Mouse (Mus musculus): ENCODE measurements around the gene Maff. TPM values are rescaled to one million over a fixed set of nuclear protein-coding genes. Genes with fewer than 3 reads are reported as not detected.

Maff gene
- polyA plus RNA-seq, 1 experiment = 3.6 TPM

- WGBS = 27% methylated on average over 7 of the region's 7 CpGs
- no peak overlapping the region for H3K4me3 ChIP-seq (replicated peaks; ENCODE audit: control insufficient read depth, low read depth, low read length)
- H3K27ac ChIP-seq (ENCODE audit: control insufficient read depth, insufficient read depth, low read depth, low read length, poor library complexity) = no peak overlapping the region
- TF ChIP-seq POLR2A (IDR thresholded peaks at IDR 0.05; ENCODE audit: borderline replicate concordance, control insufficient read depth, low read depth, low read length) (no peak), CTCF (IDR thresholded peaks at IDR 0.05; ENCODE audit: control insufficient read depth, insufficient read depth, low read length) (no peak)
- no peaks in the 10 kb centered on the region; the same call in 1 of the 2 replicates for H3K4me1 ChIP-seq (ENCODE audit: control insufficient read depth, insufficient read depth, low read length)
Measured at GRCm38 (mm10) chr15:79360371-79360770, 13.9 kb downstream of the Maff start.

GRCm38 (mm10) chr15:79361023-79361422, 14.6 kb downstream of the Maff start:
- Histone ChIP-seq H3K27ac (ENCODE audit: control insufficient read depth, insufficient read depth, low read depth, low read length, poor library complexity) (no peak overlapping the region), H3K4me3 (replicated peaks; ENCODE audit: control insufficient read depth, low read depth, low read length) (no peak overlapping the region), H3K4me1 (ENCODE audit: control insufficient read depth, insufficient read depth, low read length) (no peaks in the 10 kb centered on the region; the same call in 1 of the 2 replicates)
- 8% methylated on average over 4 of the region's 4 CpGs for WGBS
- TF ChIP-seq CTCF (IDR thresholded peaks at IDR 0.05; ENCODE audit: control insufficient read depth, insufficient read depth, low read length) (no peak), POLR2A (IDR thresholded peaks at IDR 0.05; ENCODE audit: borderline replicate concordance, control insufficient read depth, low read depth, low read length) (no peak)

GRCm38 (mm10) chr15:79364120-79364519, 17.7 kb downstream of the Maff start:
- Histone ChIP-seq H3K4me1 (ENCODE audit: control insufficient read depth, insufficient read depth, low read length) (no peaks in the 10 kb centered on the region), H3K27ac (ENCODE audit: control insufficient read depth, insufficient read depth, low read depth, low read length, poor library complexity) (no peak overlapping the region), H3K4me3 (replicated peaks; ENCODE audit: control insufficient read depth, low read depth, low read length) (no peak overlapping the region)
- 84% methylated on average over 6 of the region's 6 CpGs for WGBS
- no peak for TF ChIP-seq POLR2A (IDR thresholded peaks at IDR 0.05; ENCODE audit: borderline replicate concordance, control insufficient read depth, low read depth, low read length)
- no peak for TF ChIP-seq CTCF (IDR thresholded peaks at IDR 0.05; ENCODE audit: control insufficient read depth, insufficient read depth, low read length)

DNA sequence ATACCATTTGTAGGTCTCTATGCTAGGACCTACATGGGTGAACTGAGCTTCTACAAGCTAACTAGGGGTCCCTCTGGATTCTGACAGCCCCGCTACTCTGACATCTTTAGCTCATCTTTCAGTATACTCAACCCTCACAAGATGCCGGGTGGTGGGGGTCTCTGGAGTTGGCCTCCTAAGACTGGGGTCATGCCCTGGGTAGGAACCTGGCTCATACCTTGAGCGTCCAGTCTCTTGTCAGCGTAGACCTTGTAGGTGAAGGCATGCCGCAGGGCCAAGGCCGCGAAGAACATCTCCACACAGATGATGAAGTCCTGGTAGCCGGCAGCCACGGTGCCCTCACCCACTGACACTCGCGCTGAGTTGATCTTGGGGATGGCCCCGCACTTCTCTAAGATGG, 18.6 kb downstream of the Maff start:
- TF ChIP-seq POLR2A (IDR thresholded peaks at IDR 0.05; ENCODE audit: borderline replicate concordance, control insufficient read depth, low read depth, low read length) (no peak), CTCF (IDR thresholded peaks at IDR 0.05; ENCODE audit: control insufficient read depth, insufficient read depth, low read length) (no peak)
- Histone ChIP-seq H3K4me1 (ENCODE audit: control insufficient read depth, insufficient read depth, low read length) (no peaks in the 10 kb centered on the region), H3K27ac (ENCODE audit: control insufficient read depth, insufficient read depth, low read depth, low read length, poor library complexity) (no peak overlapping the region), H3K4me3 (replicated peaks; ENCODE audit: control insufficient read depth, low read depth, low read length) (no peak overlapping the region)
- WGBS = 90% methylated on average over 12 of the region's 12 CpGs

GRCm38 (mm10) chr15:79366402-79366801, 20.0 kb downstream of the Maff start:
- WGBS = 81% methylated on average over 5 of the region's 5 CpGs
- TF ChIP-seq CTCF (IDR thresholded peaks at IDR 0.05; ENCODE audit: control insufficient read depth, insufficient read depth, low read length) = no peak
- TF ChIP-seq POLR2A (IDR thresholded peaks at IDR 0.05; ENCODE audit: borderline replicate concordance, control insufficient read depth, low read depth, low read length) = no peak
- Histone ChIP-seq H3K27ac (ENCODE audit: control insufficient read depth, insufficient read depth, low read depth, low read length, poor library complexity) (no peak overlapping the region), H3K4me3 (replicated peaks; ENCODE audit: control insufficient read depth, low read depth, low read length) (no peak overlapping the region), H3K4me1 (ENCODE audit: control insufficient read depth, insufficient read depth, low read length) (no peaks in the 10 kb centered on the region)

- Histone ChIP-seq H3K4me1 (ENCODE audit: control insufficient read depth, insufficient read depth, low read length) (no peaks in the 10 kb centered on the region), H3K27ac (ENCODE audit: control insufficient read depth, insufficient read depth, low read depth, low read length, poor library complexity) (no peak overlapping the region), H3K4me3 (replicated peaks; ENCODE audit: control insufficient read depth, low read depth, low read length) (no peak overlapping the region)
- TF ChIP-seq POLR2A (IDR thresholded peaks at IDR 0.05; ENCODE audit: borderline replicate concordance, control insufficient read depth, low read depth, low read length) (no peak), CTCF (IDR thresholded peaks at IDR 0.05; ENCODE audit: control insufficient read depth, insufficient read depth, low read length) (no peak)
- WGBS = 84% methylated on average over 14 of the region's 14 CpGs
Measured at GRCm38 (mm10) chr15:79368313-79368811, 21.9 kb downstream of the Maff start.

DNA sequence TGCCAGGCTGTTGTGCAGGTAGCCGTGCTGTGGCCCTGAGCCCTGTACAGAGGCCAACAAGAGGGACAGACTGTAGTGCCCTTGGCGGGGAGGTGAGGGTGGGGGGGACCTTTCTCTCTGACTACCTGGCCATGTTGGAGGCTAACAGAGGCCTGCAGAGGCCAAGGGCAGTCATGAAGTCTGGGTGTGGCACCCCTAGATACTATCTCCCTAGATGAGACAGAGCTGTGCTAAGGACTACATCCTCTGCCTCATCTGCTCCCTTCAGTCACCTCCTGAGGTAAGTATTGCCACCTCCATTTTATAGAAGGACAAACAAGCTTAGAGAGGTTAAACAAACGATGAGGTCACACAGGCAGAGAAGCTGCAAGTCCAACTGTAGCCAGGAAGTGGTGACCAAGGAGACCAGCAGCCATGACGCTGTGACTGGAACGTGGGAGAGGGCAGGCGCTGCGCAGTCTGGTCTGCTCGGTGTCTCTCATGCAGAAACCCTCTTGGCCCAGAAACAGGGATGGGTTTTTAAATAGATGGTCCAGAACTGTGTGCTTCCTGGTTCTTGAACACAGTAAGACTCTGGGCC, 22.5 kb downstream of the Maff start:
- 86% methylated on average over 8 of the region's 8 CpGs for WGBS
- TF ChIP-seq CTCF (IDR thresholded peaks at IDR 0.05; ENCODE audit: control insufficient read depth, insufficient read depth, low read length) = no peak
- TF ChIP-seq POLR2A (IDR thresholded peaks at IDR 0.05; ENCODE audit: borderline replicate concordance, control insufficient read depth, low read depth, low read length) = no peak
- Histone ChIP-seq H3K4me3 (replicated peaks; ENCODE audit: control insufficient read depth, low read depth, low read length) (no peak overlapping the region), H3K27ac (ENCODE audit: control insufficient read depth, insufficient read depth, low read depth, low read length, poor library complexity) (no peak overlapping the region), H3K4me1 (ENCODE audit: control insufficient read depth, insufficient read depth, low read length) (no peaks in the 10 kb centered on the region)

DNA sequence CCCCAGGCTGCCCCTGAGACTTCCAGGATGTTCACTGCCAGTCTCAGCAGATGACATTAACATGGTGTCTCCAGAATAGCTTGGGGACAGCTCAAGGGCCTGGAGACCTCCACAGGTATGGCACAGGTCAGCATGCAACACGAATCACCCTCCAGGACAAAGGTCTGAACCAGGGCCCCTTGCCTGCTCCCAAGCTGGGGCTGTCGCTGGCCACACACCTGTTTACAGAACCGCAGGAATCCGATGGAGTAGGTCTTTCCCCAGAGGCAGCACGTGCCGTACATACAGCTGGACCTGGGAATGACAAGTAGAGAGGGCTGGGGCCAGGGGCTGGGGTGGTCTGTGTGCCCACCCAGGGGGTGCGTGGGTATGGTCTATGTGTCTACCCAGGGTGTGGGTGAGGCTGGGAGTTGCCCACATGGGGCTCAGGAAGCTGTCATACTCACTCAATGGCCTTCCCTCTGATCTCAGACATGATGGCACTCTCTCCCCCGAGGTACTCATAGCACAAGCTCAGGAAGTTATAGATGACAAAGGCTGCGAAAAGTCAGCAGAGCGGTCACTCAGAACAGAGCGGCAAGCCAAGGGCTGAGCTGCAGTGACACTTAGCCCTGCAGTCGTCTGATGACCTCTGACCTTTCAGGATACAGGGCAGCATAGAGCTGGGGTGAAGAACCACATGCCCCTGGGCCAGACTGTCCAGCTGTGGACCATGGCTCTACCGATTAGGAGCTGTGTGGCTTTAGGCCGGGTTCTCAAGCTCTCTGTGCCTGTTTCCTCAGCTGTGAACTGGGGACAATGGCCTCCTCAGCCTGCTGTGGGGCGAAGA, 23.2 kb downstream of the Maff start:
- TF ChIP-seq POLR2A (IDR thresholded peaks at IDR 0.05; ENCODE audit: borderline replicate concordance, control insufficient read depth, low read depth, low read length) (no peak), CTCF (IDR thresholded peaks at IDR 0.05; ENCODE audit: control insufficient read depth, insufficient read depth, low read length) (no peak)
- Histone ChIP-seq H3K4me3 (replicated peaks; ENCODE audit: control insufficient read depth, low read depth, low read length) (no peak overlapping the region), H3K27ac (ENCODE audit: control insufficient read depth, insufficient read depth, low read depth, low read length, poor library complexity) (no peak overlapping the region), H3K4me1 (ENCODE audit: control insufficient read depth, insufficient read depth, low read length) (no peaks in the 10 kb centered on the region)
- WGBS = 83% methylated on average over 15 of the region's 15 CpGs

Data from bone marrow, adult 2 months (tissue).